Mouse (Mus musculus): ENCODE measurements around the gene Fbrsl1.
"Not testable (repeated sequence)": the region's sequence is repeated elsewhere in the genome, so short reads cannot be mapped to it uniquely, and the experiment has no call there.

DNA sequence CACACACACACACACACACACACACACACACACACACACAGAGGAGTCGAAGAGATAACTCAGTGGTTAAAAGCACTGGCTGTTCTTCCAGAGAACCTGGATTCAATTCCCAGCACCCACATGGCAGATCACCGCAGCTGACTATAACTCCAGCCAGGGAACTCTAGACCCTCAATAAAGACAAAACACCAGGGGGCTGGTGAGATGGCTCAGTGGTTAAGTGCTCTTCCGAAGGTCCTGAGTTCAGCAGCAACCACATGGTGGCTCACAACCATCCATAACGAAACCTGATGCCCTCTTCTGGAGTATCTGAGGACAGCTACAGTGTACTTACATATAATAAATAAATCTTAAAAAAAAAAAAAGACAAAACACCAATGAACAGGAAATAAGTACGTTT lies 12.1 kb downstream of the Fbrsl1 start:
- TF ChIP-seq CTCF, POLR2A (IDR thresholded peaks at IDR 0.05; ENCODE audit: extremely low read depth, insufficient read depth, low read length): not testable (repeated sequence)

All from cortical plate, adult 2 months (tissue).